Mouse (Mus musculus): ENCODE measurements at regions not wholly inside any gene's neighbourhood (a gene's known extent, or its start where the extent isn't known, plus 50 kb on each side); places are given as distances from the start of the nearest gene placed in this dataset.
"Not testable (repeated sequence)": the region's sequence is repeated elsewhere in the genome, so short reads cannot be mapped to it uniquely, and the experiment has no call there.

- TF ChIP-seq CTCF (conservative IDR thresholded peaks at IDR 0.05): no peak
- H3K27ac ChIP-seq: no peak overlapping the region
- DNase-seq (ENCODE audit: low spot score in 2 of 2): no peak
- H3K4me3 ChIP-seq: no peak overlapping the region
These were observed 1157.9 kb upstream of the Cntn5 start for GRCm38 (mm10) chr9:12062488-12062887.

GRCm38 (mm10) chr9:12052429-12052828 is 1147.9 kb upstream of the Cntn5 start:
- DNase-seq (ENCODE audit: low spot score in 2 of 2): no peak
- TF ChIP-seq CTCF (conservative IDR thresholded peaks at IDR 0.05): no peak
- peak overlapping the region; percentile 29; the same call in 1 of the 2 replicates for H3K27ac ChIP-seq
- H3K4me3 ChIP-seq: no peak overlapping the region

- TF ChIP-seq CTCF (conservative IDR thresholded peaks at IDR 0.05): no peak
- no peak for DNase-seq (ENCODE audit: low spot score in 2 of 2)
- Histone ChIP-seq H3K4me3 (no peak overlapping the region), H3K27ac (no peak overlapping the region)
These were observed 1111.4 kb upstream of the Cntn5 start for GRCm38 (mm10) chr9:12015978-12016377.

GRCm38 (mm10) chr9:11998580-11998979 is 1094.0 kb upstream of the Cntn5 start:
- DNase-seq (ENCODE audit: low spot score in 2 of 2): no peak
- no peak overlapping the region for H3K4me3 ChIP-seq
- no peak for TF ChIP-seq CTCF (conservative IDR thresholded peaks at IDR 0.05)
- no peak overlapping the region for H3K27ac ChIP-seq

GRCm38 (mm10) chr9:11982102-11982882 is 1077.7 kb upstream of the Cntn5 start:
- no peak overlapping the region for H3K27ac ChIP-seq

GRCm38 (mm10) chr9:11940691-11941480 is 1036.3 kb upstream of the Cntn5 start:
- not testable (repeated sequence) for DNase-seq (ENCODE audit: low spot score in 2 of 2); H3K4me3 ChIP-seq; H3K27ac ChIP-seq

More at GRCm38 (mm10) chr9:11982102-11982882, 1077.7 kb upstream of the Cntn5 start:
- no peak overlapping the region for H3K4me3 ChIP-seq
- TF ChIP-seq CTCF (conservative IDR thresholded peaks at IDR 0.05): no peak
- no peak for DNase-seq (ENCODE audit: low spot score in 2 of 2)

- H3K4me3 ChIP-seq: no peak overlapping the region
- no peak overlapping the region for H3K27ac ChIP-seq
- TF ChIP-seq CTCF (conservative IDR thresholded peaks at IDR 0.05): no peak
- no peak for DNase-seq (ENCODE audit: low spot score in 2 of 2)
These were observed 1035.4 kb upstream of the Cntn5 start for GRCm38 (mm10) chr9:11939851-11940560.

- no peak for TF ChIP-seq CTCF (conservative IDR thresholded peaks at IDR 0.05)
These were observed 1020.9 kb upstream of the Cntn5 start for GRCm38 (mm10) chr9:11925501-11925900.

GRCm38 (mm10) chr9:11923591-11924355 is 1019.2 kb upstream of the Cntn5 start:
- not testable (repeated sequence) for H3K27ac ChIP-seq; H3K4me3 ChIP-seq; DNase-seq (ENCODE audit: low spot score in 2 of 2)

More at GRCm38 (mm10) chr9:11925501-11925900, 1020.9 kb upstream of the Cntn5 start:
- Histone ChIP-seq H3K27ac (no peak overlapping the region), H3K4me3 (no peak overlapping the region)
- DNase-seq (ENCODE audit: low spot score in 2 of 2): no peak

- Histone ChIP-seq H3K4me3 (no peak overlapping the region), H3K27ac (no peak overlapping the region)
- no peak for DNase-seq (ENCODE audit: low spot score in 2 of 2)
- no peak for TF ChIP-seq CTCF (conservative IDR thresholded peaks at IDR 0.05)
These were observed 1015.7 kb upstream of the Cntn5 start for GRCm38 (mm10) chr9:11920251-11920650.

- H3K27ac ChIP-seq: no peak overlapping the region
- no peak overlapping the region for H3K4me3 ChIP-seq
- no peak for TF ChIP-seq CTCF (conservative IDR thresholded peaks at IDR 0.05)
- DNase-seq (ENCODE audit: low spot score in 2 of 2): no peak
These were observed 993.7 kb upstream of the Cntn5 start for GRCm38 (mm10) chr9:11898232-11898631.

GRCm38 (mm10) chr9:11885784-11886183 is 981.2 kb upstream of the Cntn5 start:
- TF ChIP-seq CTCF (conservative IDR thresholded peaks at IDR 0.05): no peak
- Histone ChIP-seq H3K27ac (no peak overlapping the region), H3K4me3 (no peak overlapping the region)
- DNase-seq (ENCODE audit: low spot score in 2 of 2): no peak

Measured in layer of hippocampus, adult 2 months (tissue).